Mouse (Mus musculus) lung, adult 2 months (tissue): ENCODE data around the gene Camta1. TPM values are rescaled to one million over a fixed set of nuclear protein-coding genes. Genes with fewer than 3 reads are reported as not detected.

ENCODE experiments used
- DNase-seq: peaks from one replicate; pipeline ENCODE4 v3.0.0; 2022
- H3K4me1 ChIP-seq: fragments of 200-500 bp; 2 replicates; pipeline ENCODE4 v1.6.1; 2011; ENCODE audit warnings: low read length; ENCODE audit not compliant: control insufficient read depth, insufficient read depth
- H3K4me3 ChIP-seq: fragments of 200-500 bp; replicated peaks from 2 replicates; pipeline ENCODE3; 2011; ENCODE audit warnings: low read depth, mild to moderate bottlenecking, control low read depth, low read length; ENCODE audit errors: extremely low read depth
- CTCF ChIP-seq: fragments of 200-500 bp; IDR thresholded peaks from 2 replicates; pipeline ENCODE4 v1.5.1; 2011; ENCODE audit warnings: mild to moderate bottlenecking, low read length, control low read depth; ENCODE audit not compliant: insufficient read depth
- POLR2A ChIP-seq: fragments of 200-500 bp; IDR thresholded peaks from 2 replicates; pipeline ENCODE4 v1.6.1; 2011; ENCODE audit warnings: low read depth, mild to moderate bottlenecking, control low read depth, low read length, borderline replicate concordance; ENCODE audit errors: extremely low read depth
- WGBS: fragments of 180-500 bp; shearing (Covaris S2); methylation state at CpG from one replicate; pipeline ENCODE4 v1.1.7; 2018; 5-methylcytosine and 5-hydroxymethylcytosine counted together
- polyA plus RNA-seq: library from polyadenylated mRNA; depleted of rRNA; stranded (reverse); fragments of >200 nt; gene quantifications from 2 replicates; pipeline ENCODE4 v1.2.3, GENCODE M21; 2012

Gene Camta1
- polyA plus RNA-seq, 1 experiment, result 10.4 TPM

DNA sequence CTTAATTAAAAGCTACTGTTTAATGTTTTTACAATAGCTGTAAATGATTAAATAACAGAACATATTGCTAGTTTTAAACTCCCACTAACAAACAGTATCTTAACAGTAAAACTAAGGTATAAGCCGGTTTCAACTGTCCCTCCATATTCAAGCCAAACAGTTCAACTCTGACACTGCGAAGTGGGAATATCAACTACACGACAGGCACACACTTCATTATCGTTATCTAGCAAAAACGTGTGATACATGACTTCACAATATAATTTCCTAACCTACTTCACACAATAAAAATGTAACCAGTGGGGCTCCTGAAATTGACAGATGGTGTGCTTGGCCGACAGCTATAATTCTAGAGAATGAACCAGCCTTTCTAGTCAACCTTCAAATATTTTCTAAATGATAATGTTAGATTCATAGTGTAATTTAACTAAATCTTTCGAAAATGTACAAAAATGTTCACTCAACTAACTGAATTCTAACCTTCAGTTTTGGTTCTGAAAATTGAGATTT is 27.7 kb downstream of the Camta1 start:
- Histone ChIP-seq H3K4me3 (no peak overlapping the region), H3K4me1 (peaks cover 5% of the 10 kb centered on the region; the same call in 1 of the 2 replicates)
- whole genome bisulfite sequencing, result 89% methylated on average over 7 of the region's 7 CpGs
- DNase-seq, result no peak
- TF ChIP-seq POLR2A (no peak), CTCF (no peak)

DNA sequence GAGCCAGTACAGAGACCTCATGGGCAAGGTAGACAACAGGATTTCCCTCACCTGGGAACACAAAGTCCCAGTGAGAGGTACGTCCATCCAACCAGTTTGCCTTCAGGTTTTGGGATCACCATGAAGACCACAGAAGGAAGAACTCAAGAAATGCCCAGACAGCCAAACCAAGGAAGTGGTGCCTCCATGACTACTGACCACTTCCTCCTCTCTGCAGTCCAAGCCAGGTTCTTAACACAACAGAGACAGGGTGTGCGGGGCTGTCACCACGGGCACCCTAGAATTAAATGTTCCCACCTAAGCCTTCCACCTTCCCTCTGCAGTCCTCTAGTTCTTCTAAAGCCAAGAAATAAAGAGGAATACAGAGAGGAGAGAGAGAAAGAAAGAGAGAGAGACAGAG is 33.8 kb downstream of the Camta1 start:
- 84% methylated on average over 3 of the region's 3 CpGs for WGBS
- no peak for DNase-seq
- no peak overlapping the region for H3K4me3 ChIP-seq
- TF ChIP-seq CTCF, result no peak
- no peak for TF ChIP-seq POLR2A
- peaks cover 9% of the 10 kb centered on the region for H3K4me1 ChIP-seq

DNA sequence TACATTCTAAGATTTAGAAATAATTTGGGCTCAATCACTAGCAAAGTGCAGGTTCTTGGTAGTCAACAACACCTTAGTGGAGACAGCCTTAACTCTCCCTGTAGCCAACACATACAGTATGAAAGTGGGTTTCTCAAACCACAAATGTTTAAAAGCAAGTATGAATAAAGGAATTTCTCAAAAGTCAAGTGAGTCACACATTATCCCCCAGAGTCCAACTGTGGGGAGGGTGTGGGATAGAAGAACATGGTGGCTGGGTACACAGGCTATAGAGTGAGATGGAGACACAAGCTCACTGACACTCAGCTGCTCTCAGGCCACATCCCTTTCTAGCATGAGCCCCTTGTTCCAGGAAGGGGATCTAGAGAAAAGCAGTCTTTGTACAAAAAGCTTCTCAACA is 34.3 kb downstream of the Camta1 start:
- TF ChIP-seq CTCF (no peak), POLR2A (no peak)
- no peak for DNase-seq
- Histone ChIP-seq H3K4me3 (no peak overlapping the region), H3K4me1 (peaks cover 13% of the 10 kb centered on the region)

DNA sequence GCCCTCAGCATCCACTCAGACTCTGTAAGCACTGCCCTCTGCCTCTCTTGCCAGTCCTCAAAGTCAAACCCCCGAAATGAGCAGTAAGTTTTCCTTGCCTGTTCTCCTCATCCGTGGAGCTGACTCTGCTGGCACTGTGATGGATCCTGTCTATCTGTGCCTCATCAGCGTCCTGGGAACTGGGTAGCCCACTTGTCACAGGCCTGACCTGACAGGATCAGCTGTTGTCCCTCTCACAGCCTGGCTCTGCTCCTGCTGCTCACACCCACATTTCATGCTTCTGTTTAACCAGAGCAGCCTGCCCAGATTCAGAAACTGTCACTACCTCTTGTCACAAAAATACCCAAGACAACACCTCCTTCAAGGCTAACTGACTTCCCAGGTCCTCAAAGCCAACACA is 37.7 kb downstream of the Camta1 start:
- Histone ChIP-seq H3K4me3 (no peak overlapping the region), H3K4me1 (peaks cover 15% of the 10 kb centered on the region)
- WGBS, result 39% methylated on average over 3 of the region's 3 CpGs
- TF ChIP-seq CTCF (no peak), POLR2A (no peak)
- DNase-seq, result no peak

DNA sequence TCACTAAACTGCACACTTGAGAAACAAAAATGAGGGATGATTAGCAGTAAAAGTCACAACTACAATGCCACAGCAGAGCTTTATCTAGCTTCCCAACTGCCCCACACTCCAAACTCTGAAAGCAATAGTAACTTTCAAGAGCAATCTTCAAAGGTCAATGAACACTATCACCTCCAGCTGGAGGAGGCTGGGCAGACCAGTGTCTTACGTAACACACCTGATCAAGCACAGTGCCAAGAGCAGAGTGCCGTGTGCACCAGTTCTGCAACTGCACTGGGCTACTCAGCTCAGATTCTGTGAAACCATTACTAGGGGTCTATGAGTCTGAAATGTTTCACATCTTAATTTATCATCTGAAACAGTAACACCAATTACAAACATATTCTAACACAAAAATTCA is 38.7 kb downstream of the Camta1 start:
- 63% methylated on average over 2 of the region's 2 CpGs for WGBS
- DNase-seq, result peak; percentile 33
- no peak overlapping the region for H3K4me3 ChIP-seq
- H3K4me1 ChIP-seq, result peaks cover 21% of the 10 kb centered on the region
- TF ChIP-seq POLR2A (no peak), CTCF (no peak)

DNA sequence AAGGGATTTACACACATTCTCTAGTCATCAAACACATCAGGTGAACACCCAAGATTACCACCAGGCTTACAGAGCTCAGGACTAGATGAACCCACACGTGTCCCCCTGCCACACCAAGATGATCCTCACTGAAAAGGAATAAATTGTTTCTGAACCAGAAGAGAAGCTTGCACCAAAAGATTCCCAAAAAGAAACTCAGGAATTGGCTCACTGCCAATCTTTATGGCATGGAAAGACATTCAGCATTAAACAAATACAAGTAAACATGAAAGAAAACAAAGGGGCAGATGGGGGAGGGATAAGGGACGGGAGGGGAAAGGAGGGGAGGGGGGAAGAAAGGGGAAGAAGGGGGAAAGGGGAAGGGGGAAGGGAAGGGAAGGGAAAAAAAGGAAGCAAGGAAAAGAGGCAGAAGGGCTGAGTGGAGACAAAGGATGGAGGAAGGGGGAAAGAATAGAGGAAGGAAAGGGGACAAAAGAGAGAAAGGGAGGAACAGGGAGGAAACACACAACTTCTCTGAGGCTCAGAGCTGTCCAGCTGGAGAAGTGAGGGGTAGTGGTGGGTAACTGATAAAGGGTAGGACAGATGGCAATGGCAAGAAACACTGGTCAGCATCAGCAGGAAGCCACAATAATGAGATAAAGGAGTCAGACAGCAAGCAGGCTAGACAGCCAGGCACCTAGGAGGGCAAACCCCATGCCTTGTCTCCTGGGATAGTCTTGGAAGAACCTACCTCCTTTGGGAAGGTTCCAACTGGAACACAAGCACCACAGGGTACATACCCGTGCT is 43.5 kb downstream of the Camta1 start:
- Histone ChIP-seq H3K4me1 (peaks cover 15% of the 10 kb centered on the region), H3K4me3 (no peak overlapping the region)
- DNase-seq, result no peak
- 47% methylated on average over 3 of the region's 3 CpGs for WGBS
- TF ChIP-seq POLR2A, result no peak
- TF ChIP-seq CTCF, result no peak

DNA sequence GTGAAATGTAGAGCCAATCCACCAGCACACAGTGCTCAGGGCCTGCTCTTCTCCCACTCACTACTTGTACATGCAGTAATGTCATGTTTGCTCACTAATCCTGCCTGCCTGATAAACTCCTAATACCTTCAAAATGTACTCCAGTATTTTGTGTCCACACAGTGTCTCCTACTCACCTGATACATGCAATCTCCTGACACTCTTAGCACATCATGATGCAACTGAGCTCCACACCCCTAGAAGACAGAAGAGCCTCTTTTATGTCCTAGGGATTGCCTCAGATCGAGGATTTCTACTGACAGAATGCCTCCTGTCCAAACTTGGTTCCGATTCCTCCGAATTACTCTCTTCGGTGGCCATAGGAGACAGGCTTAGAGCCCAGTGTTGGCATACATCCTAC is 48.0 kb downstream of the Camta1 start:
- Histone ChIP-seq H3K4me1 (peaks cover 4% of the 10 kb centered on the region; the same call in 1 of the 2 replicates), H3K4me3 (no peak overlapping the region)
- 88% methylated on average over 4 of the region's 4 CpGs for WGBS
- no peak for DNase-seq
- TF ChIP-seq CTCF (no peak), POLR2A (no peak)

DNA sequence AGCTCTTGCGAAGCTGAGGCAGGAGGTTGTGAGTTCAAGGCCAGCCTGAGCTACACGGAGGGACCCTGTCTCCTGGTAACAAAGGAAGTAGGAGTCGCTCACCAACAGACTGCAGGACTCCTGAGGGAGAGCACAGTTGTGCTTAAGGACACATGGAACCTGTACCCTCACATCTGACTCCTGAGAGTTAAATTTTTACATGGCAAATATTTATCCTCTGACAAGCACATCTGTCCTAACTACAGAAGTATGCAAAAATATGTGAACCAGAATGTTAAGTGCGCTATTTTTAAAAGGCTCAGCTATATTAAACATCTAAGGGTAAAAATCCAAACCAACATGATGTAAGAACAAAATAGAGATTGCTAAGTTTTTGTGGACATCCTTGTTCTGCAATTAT is 56.0 kb downstream of the Camta1 start:
- TF ChIP-seq CTCF, result no peak
- 43% methylated on average over 4 of the region's 4 CpGs for WGBS
- Histone ChIP-seq H3K4me1 (peaks cover 12% of the 10 kb centered on the region), H3K4me3 (no peak overlapping the region)
- DNase-seq, result peak; percentile 28

DNA sequence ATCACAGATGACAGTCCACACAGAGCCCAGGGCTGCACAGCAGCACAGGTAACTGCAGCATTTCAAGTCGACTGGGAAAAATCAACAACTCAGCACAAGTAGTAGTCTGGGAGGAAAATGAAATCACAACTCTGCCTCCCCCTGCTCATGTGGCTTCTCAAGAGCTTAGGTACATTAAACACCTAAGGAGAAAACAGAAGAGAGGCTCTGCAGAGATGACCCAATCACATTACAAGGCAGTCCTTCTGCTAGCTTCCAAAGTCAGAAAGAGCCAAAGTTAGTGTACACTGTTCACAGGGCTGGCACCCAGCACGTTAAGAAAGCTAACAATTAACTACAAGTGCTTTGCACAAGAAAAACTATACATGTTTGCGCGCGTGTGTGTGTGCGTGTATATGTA is 56.6 kb downstream of the Camta1 start:
- Histone ChIP-seq H3K4me3 (no peak overlapping the region), H3K4me1 (peaks cover 12% of the 10 kb centered on the region)
- no peak for TF ChIP-seq CTCF
- no peak for DNase-seq
- WGBS, result 64% methylated on average over 6 of the region's 6 CpGs

DNA sequence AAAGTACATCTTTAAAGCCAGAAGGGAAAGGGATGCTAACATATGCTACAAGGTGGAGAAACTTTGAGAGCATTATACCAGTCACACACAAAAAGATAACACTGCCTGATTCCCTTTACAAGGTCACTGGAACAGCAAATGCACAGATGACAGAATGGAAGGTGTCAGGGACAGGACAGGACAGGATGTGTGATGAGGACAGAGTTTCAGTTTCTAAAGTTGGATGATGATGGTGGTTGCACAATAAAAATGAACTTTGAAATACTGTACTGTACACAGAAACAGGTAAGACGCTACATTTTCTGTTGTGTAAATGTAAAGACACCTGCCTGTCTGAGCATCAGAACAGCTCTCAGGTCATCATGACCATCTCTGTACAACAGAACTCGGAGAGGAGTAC is 57.5 kb downstream of the Camta1 start:
- DNase-seq, result no peak
- TF ChIP-seq POLR2A (no peak), CTCF (no peak)
- peaks cover 12% of the 10 kb centered on the region for H3K4me1 ChIP-seq
- 79% methylated on average over 2 of the region's 2 CpGs for WGBS
- H3K4me3 ChIP-seq, result no peak overlapping the region
